Comparison of ENCODE assay signal across 24 mouse cellular contexts in genomic region chr2:153490116-153490515, GRCm38 (mm10). TPM values are rescaled to one million over a fixed set of nuclear protein-coding genes. Genes with fewer than 3 reads are reported as not detected.
"Had no signal": no experiment of that assay in that cellular context is flagged by ENCODE, and none has a peak within 500 bp of the region (broad histone marks: within the 10 kb centered on the region; RNA-seq: fewer than 3 reads in every experiment).

No protein-coding gene starts in this region.

- H3K4me3 ChIP-seq: layer of hippocampus, adult 2 months; limb, embryonic 10.5 days; limb, embryonic 13.5 days had no signal

- H3K9ac ChIP-seq: limb, embryonic 13.5 days; lung, embryonic 14.5 days had no signal

- H3K27ac ChIP-seq: kidney, postnatal 0 days; layer of hippocampus, adult 2 months; limb, embryonic 10.5 days; limb, embryonic 13.5 days had no signal

- DNase-seq: kidney, adult 2 months; kidney, postnatal 25 days; layer of hippocampus, adult 9-11 months; lung, embryonic 14.5 days; lung, postnatal 36 days; midbrain, embryonic 14.5 days; thymus, adult 18-20 months; thymus, postnatal 36 days had no signal

- ATAC-seq: lung, postnatal 0 days had no signal

- H3K4me2 ChIP-seq: limb, embryonic 13.5 days; lung, embryonic 14.5 days; midbrain, embryonic 11.5 days had no signal

- H3K9me3 ChIP-seq: limb, embryonic 10.5 days; limb, embryonic 13.5 days had no signal

- H3K36me3 ChIP-seq: limb, embryonic 10.5 days; limb, embryonic 13.5 days had no signal

RNA-seq across cellular contexts. Expression of gene 4930404H24Rik, which starts 2.5 kb away (rescaled TPM):
- polyA plus RNA-seq: kidney, adult 2 months; kidney, embryonic 14.5 days; kidney, postnatal 0 days; large intestine, adult 2 months; limb, embryonic 10.5 days; limb, embryonic 13.5 days; liver, adult 2 months; lung, embryonic 14.5 days; lung, postnatal 0 days; midbrain, embryonic 11.5 days; midbrain, embryonic 14.5 days; midbrain, postnatal 0 days; neural tube, embryonic 11.5 days; neural tube, embryonic 14.5 days; small intestine, adult 2 months; spleen, adult 2 months; stomach, embryonic 16.5 days; urinary bladder, adult 2 months had no signal
